Mouse (Mus musculus): ENCODE data around the gene Ganc. TPM values are rescaled to one million over a fixed set of nuclear protein-coding genes. Genes with fewer than 3 reads are reported as not detected.
A peak's percentile ranks its signal among the peaks of the same experiment; 100 is the strongest.

The Ganc gene
- polyA plus RNA-seq, 1 experiment: 26.9 TPM

DNA sequence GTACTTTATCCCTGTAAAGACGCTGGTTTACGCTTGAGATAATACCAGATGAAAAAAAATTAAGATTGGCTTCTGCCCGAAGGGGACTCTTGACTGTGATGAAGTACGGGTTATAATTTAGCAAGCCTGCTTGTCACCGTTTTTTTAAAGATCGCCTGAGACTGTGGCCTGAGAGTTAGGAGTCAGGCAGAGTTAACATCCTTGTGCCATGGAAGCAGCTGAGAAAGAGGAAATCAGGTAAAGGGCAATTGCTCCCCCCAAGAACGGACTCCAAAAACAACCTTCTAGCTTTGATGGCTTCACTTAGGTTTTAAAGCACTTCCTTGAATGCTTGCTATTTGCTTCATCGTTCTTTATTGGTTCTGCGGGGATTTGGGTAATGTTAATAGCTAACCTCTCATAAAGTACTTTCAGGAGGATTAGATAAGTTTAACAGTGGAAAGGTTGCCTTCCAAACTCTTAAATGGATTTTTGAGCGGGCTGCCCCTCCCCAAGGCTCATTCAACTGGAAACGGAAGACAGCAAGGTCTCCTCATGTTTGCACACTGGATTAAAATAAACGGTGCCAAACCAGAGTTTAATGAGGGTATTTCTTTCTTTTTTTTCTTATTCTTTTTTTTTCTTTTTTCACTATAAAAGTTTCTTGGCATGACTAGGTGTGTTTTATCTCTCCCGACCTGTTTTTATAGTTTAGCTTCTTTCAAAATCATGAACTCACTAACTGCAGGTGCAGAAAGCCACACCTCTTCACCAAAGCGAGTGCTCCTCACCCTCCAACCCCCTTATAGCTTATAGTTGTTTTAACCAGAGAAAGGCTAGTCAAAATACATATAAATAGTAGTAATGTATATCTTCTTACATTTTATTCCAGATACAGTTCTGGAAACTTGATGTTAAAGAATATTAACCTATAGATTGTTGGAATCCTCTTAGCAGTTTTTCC is 1.4 kb downstream of the Ganc start:
- peak overlapping the region; percentile 98 for H3K27ac ChIP-seq (ENCODE audit: insufficient read depth, low read depth, low read length)
- peaks cover 2% of the 10 kb centered on the region; the same call in 1 of the 2 replicates for H3K36me3 ChIP-seq (ENCODE audit: control insufficient read depth, insufficient read depth, low read length)
- peak overlapping the region; percentile 84 for H3K4me3 ChIP-seq (ENCODE audit: insufficient read depth, low read depth, low read length)
- H3K27me3 ChIP-seq (replicated peaks; ENCODE audit: control insufficient read depth, insufficient read depth, low read length): no peaks in the 10 kb centered on the region
- WGBS: 4% methylated on average over 14 of the region's 14 CpGs
- DNase-seq: peak; percentile 72
- TF ChIP-seq POLR2A (IDR thresholded peaks at IDR 0.05; ENCODE audit: low read depth, low read length) (no peak), CTCF (conservative IDR thresholded peaks at IDR 0.05; ENCODE audit: insufficient read depth, insufficient read length, low read depth, low read length) (no peak)
- H3K4me1 ChIP-seq (ENCODE audit: control insufficient read depth, insufficient read depth, low read length): peaks cover 10% of the 10 kb centered on the region

DNA sequence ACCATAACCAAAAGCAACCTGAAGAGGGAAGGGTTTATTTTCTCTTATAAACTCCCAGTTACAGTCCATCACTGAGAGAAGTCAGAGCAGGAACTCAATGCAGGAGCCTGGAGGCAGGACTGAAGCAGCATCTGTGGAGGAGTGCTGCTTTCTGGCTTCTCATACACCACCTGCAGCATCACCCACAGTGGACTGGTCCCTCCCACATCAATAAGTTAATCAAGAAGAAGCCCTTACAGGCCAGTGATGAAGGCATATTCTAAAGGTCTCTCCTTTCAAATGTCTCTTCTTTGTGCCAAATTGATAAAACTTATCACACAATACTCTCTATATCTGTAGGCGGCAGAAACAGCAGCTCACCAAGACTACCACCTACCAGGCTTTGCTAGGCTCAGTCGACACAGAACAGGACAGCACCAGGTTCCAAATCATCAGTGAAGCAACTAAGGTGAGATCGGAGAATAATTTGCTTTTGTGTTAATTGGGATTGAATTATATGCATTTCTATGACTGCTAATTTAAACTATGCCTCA is 7.5 kb downstream of the Ganc start:
- Histone ChIP-seq H3K4me1 (ENCODE audit: control insufficient read depth, insufficient read depth, low read length) (no peaks in the 10 kb centered on the region), H3K36me3 (ENCODE audit: control insufficient read depth, insufficient read depth, low read length) (peaks cover 3% of the 10 kb centered on the region; the same call in 1 of the 2 replicates), H3K27me3 (replicated peaks; ENCODE audit: control insufficient read depth, insufficient read depth, low read length) (no peaks in the 10 kb centered on the region), H3K4me3 (ENCODE audit: insufficient read depth, low read depth, low read length) (no peak overlapping the region), H3K27ac (ENCODE audit: insufficient read depth, low read depth, low read length) (no peak overlapping the region)
- WGBS: over 99% methylated on average over 3 of the region's 3 CpGs
- DNase-seq: no peak
- TF ChIP-seq CTCF (conservative IDR thresholded peaks at IDR 0.05; ENCODE audit: insufficient read depth, insufficient read length, low read depth, low read length): no peak
- TF ChIP-seq POLR2A (IDR thresholded peaks at IDR 0.05; ENCODE audit: low read depth, low read length): no peak

DNA sequence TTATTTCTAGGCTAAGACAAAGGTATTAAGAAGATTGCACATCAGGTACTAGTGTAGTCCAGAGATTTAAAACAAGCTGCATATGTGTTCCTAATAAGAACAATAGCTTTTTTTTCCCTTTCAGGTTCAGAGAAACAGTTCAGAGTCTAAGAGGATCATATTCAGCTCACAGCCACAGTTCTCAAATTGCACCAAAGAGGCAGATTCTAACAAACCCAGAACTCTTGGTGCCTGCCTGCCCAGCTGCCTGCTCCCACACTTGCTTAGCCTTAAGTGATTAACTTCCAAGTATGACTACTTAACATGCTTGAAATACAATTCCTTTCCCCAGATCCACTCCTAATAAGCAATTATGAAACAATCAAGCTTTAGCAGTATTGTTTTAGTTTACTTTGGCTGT is 10.4 kb downstream of the Ganc start:
- no peak for TF ChIP-seq POLR2A (IDR thresholded peaks at IDR 0.05; ENCODE audit: low read depth, low read length)
- no peak for TF ChIP-seq CTCF (conservative IDR thresholded peaks at IDR 0.05; ENCODE audit: insufficient read depth, insufficient read length, low read depth, low read length)
- Histone ChIP-seq H3K27me3 (replicated peaks; ENCODE audit: control insufficient read depth, insufficient read depth, low read length) (no peaks in the 10 kb centered on the region), H3K36me3 (ENCODE audit: control insufficient read depth, insufficient read depth, low read length) (peaks cover 2% of the 10 kb centered on the region; the same call in 1 of the 2 replicates), H3K4me3 (ENCODE audit: insufficient read depth, low read depth, low read length) (no peak overlapping the region), H3K27ac (ENCODE audit: insufficient read depth, low read depth, low read length) (no peak overlapping the region), H3K4me1 (ENCODE audit: control insufficient read depth, insufficient read depth, low read length) (no peaks in the 10 kb centered on the region)
- no peak for DNase-seq

DNA sequence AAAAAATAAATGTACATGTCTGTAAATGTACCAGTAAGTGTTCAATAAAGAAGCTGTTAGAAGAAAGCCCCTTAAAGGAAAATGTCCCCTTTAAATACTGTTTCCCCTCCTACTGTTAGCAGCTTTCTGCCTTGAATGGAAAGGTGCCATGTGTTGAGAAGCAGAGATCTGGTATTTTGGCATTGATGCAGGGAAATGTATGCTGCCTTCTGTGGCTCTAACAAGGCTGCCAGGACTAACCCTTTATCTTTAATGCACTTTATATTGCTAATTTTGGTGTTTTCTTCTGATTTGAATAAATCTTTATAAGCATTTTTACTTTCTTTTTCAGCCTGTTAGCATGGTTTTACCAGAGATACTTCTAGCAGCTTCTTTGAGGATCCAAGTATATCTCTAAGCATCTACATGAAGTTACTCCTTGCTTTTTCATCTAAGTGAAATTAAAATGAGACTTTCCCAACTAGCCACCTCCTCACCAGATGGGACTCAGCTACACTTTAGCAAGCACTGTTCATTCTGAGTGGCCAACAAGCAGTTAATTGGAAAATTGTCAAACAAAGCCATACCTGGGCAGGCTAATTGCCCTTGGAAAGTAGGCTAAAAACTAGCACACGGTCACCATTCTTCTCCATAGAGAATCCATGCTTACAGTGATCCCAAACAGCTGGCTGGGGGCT is 11.2 kb downstream of the Ganc start:
- Histone ChIP-seq H3K4me3 (ENCODE audit: insufficient read depth, low read depth, low read length) (no peak overlapping the region), H3K36me3 (ENCODE audit: control insufficient read depth, insufficient read depth, low read length) (peaks cover 2% of the 10 kb centered on the region; the same call in 1 of the 2 replicates), H3K27ac (ENCODE audit: insufficient read depth, low read depth, low read length) (no peak overlapping the region), H3K4me1 (ENCODE audit: control insufficient read depth, insufficient read depth, low read length) (no peaks in the 10 kb centered on the region), H3K27me3 (replicated peaks; ENCODE audit: control insufficient read depth, insufficient read depth, low read length) (no peaks in the 10 kb centered on the region)
- TF ChIP-seq CTCF (conservative IDR thresholded peaks at IDR 0.05; ENCODE audit: insufficient read depth, insufficient read length, low read depth, low read length) (no peak), POLR2A (IDR thresholded peaks at IDR 0.05; ENCODE audit: low read depth, low read length) (no peak)
- no peak for DNase-seq
- 63% methylated on average over 1 of the region's 1 CpGs for WGBS

DNA sequence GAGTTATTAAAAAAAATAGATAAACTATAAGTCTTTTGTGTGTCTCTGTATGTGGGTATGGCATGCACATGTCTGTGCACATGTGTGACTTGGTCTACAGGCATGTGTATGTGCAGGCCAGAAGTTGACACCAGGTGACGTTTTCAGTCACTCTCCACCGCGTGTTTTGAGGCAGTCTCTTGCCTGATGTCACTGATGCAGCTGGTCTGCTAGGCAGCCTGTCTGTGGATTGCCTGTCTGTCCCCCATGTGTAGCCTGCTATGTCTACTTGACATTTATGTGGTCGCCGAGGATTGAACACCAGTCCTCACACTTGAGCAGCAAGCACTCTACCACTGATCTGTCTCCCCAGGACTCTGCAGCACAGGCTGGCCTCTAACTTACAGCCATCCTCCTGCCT is 20.7 kb downstream of the Ganc start:
- H3K4me3 ChIP-seq (ENCODE audit: insufficient read depth, low read depth, low read length): no peak overlapping the region
- H3K4me1 ChIP-seq (ENCODE audit: control insufficient read depth, insufficient read depth, low read length): no peaks in the 10 kb centered on the region
- DNase-seq: no peak
- H3K36me3 ChIP-seq (ENCODE audit: control insufficient read depth, insufficient read depth, low read length): peaks cover 3% of the 10 kb centered on the region; the same call in 1 of the 2 replicates
- no peak for TF ChIP-seq CTCF (conservative IDR thresholded peaks at IDR 0.05; ENCODE audit: insufficient read depth, insufficient read length, low read depth, low read length)
- no peak for TF ChIP-seq POLR2A (IDR thresholded peaks at IDR 0.05; ENCODE audit: low read depth, low read length)
- no peaks in the 10 kb centered on the region for H3K27me3 ChIP-seq (replicated peaks; ENCODE audit: control insufficient read depth, insufficient read depth, low read length)
- no peak overlapping the region for H3K27ac ChIP-seq (ENCODE audit: insufficient read depth, low read depth, low read length)
- 87% methylated on average over 5 of the region's 5 CpGs for WGBS

DNA sequence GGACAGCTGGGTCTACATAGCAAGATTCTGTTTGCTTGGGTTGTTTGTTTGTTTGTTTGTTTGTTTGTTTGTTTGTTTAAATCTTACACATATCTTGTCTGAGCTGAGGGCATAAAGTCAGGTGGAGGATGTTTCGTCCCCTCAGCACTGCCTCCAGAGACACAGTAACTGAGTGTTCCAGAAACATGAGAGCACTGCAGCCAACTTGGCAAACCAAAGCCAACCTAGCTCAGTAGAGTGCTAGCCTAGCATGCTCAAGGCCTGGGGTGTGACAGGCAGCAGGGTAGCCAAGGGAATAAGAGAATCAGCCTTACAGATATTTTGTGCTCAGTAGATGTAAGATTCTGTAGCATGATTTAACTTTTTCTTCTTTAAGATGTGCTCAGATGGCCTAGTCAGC is 40.8 kb downstream of the Ganc start:
- no peaks in the 10 kb centered on the region for H3K27me3 ChIP-seq (replicated peaks; ENCODE audit: control insufficient read depth, insufficient read depth, low read length)
- no peak for DNase-seq
- H3K27ac ChIP-seq (ENCODE audit: insufficient read depth, low read depth, low read length): no peak overlapping the region
- WGBS: 94% methylated on average over 1 of the region's 1 CpGs
- H3K4me3 ChIP-seq (ENCODE audit: insufficient read depth, low read depth, low read length): no peak overlapping the region
- no peaks in the 10 kb centered on the region for H3K4me1 ChIP-seq (ENCODE audit: control insufficient read depth, insufficient read depth, low read length)
- H3K36me3 ChIP-seq (ENCODE audit: control insufficient read depth, insufficient read depth, low read length): peaks cover 2% of the 10 kb centered on the region; the same call in 1 of the 2 replicates
- TF ChIP-seq CTCF (conservative IDR thresholded peaks at IDR 0.05; ENCODE audit: insufficient read depth, insufficient read length, low read depth, low read length): no peak
- TF ChIP-seq POLR2A (IDR thresholded peaks at IDR 0.05; ENCODE audit: low read depth, low read length): no peak

DNA sequence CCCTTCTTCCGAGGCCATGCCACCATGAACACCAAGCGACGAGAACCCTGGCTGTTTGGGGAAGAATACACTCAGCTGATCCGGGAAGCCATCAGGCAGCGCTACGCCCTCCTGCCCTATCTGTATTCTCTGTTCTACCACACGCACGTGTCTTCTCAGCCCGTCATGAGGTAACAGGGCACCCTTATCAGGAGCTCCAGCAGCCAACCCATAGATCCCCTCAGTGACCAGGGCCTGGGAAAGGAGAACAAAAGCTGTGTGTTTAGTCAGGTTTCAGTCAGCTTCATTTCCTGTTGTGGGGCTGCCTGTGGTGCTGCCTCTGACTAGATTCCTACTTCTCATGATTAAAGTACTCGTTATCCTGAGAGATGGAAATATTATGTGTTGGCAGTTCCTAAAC is 42.7 kb downstream of the Ganc start:
- Histone ChIP-seq H3K27me3 (replicated peaks; ENCODE audit: control insufficient read depth, insufficient read depth, low read length) (no peaks in the 10 kb centered on the region), H3K4me3 (ENCODE audit: insufficient read depth, low read depth, low read length) (no peak overlapping the region), H3K36me3 (ENCODE audit: control insufficient read depth, insufficient read depth, low read length) (peaks cover 3% of the 10 kb centered on the region), H3K4me1 (ENCODE audit: control insufficient read depth, insufficient read depth, low read length) (no peaks in the 10 kb centered on the region), H3K27ac (ENCODE audit: insufficient read depth, low read depth, low read length) (no peak overlapping the region)
- 88% methylated on average over 10 of the region's 10 CpGs for WGBS
- no peak for TF ChIP-seq CTCF (conservative IDR thresholded peaks at IDR 0.05; ENCODE audit: insufficient read depth, insufficient read length, low read depth, low read length)
- TF ChIP-seq POLR2A (IDR thresholded peaks at IDR 0.05; ENCODE audit: low read depth, low read length): no peak
- no peak for DNase-seq
